Mouse (Mus musculus) cortical plate, adult 2 months (tissue): ENCODE results near the gene Ern2. TPM values are rescaled to one million over a fixed set of nuclear protein-coding genes. Genes with fewer than 3 reads are reported as not detected.

ENCODE experiments used
- H3K27ac ChIP-seq: fragments of 200-500 bp; 2 replicates; pipeline ENCODE4 v1.5.1; 2012; ENCODE audit warnings: low read length, control low read depth, inconsistent platforms; ENCODE audit not compliant: insufficient read depth
- H3K4me1 ChIP-seq: fragments of 200-500 bp; 2 replicates; pipeline ENCODE4 v1.6.1; 2011; ENCODE audit warnings: low read length; ENCODE audit not compliant: control insufficient read depth, insufficient read depth
- H3K4me3 ChIP-seq: fragments of 200-500 bp; 2 replicates; pipeline ENCODE4 v1.5.1; 2011; ENCODE audit warnings: mild to moderate bottlenecking, low read length, control low read depth; ENCODE audit not compliant: insufficient read depth
- CTCF ChIP-seq: fragments of 200-500 bp; IDR thresholded peaks from 2 replicates; pipeline ENCODE4 v1.5.1; 2011; ENCODE audit warnings: mild to moderate bottlenecking, control low read depth, low read length; ENCODE audit not compliant: insufficient read depth; ENCODE audit errors: extremely low read depth
- POLR2A ChIP-seq: fragments of 200-500 bp; IDR thresholded peaks from 2 replicates; pipeline ENCODE4 v1.6.1; 2011; ENCODE audit warnings: mild to moderate bottlenecking, low read length, control low read depth; ENCODE audit not compliant: insufficient read depth; ENCODE audit errors: extremely low read depth
- polyA plus RNA-seq: library from polyadenylated mRNA; depleted of rRNA; stranded (reverse); fragments of >200 nt; gene quantifications from 2 replicates; pipeline ENCODE4 v1.2.3, GENCODE M21; 2012

The Ern2 gene
- polyA plus RNA-seq, 1 experiment, result 0.10 TPM

- no peak overlapping the region for H3K27ac ChIP-seq
- no peak overlapping the region for H3K4me3 ChIP-seq
- H3K4me1 ChIP-seq, result no peaks in the 10 kb centered on the region
- TF ChIP-seq CTCF (no peak), POLR2A (no peak)
Measured at GRCm38 (mm10) chr7:122170705-122171104, 15.3 kb downstream of the Ern2 start.

GRCm38 (mm10) chr7:122167203-122167602 lies 18.8 kb downstream of the Ern2 start:
- Histone ChIP-seq H3K27ac (no peak overlapping the region), H3K4me1 (no peaks in the 10 kb centered on the region), H3K4me3 (no peak overlapping the region)
- no peak for TF ChIP-seq POLR2A

- TF ChIP-seq CTCF (no peak), POLR2A (no peak)
- Histone ChIP-seq H3K4me1 (no peaks in the 10 kb centered on the region), H3K4me3 (no peak overlapping the region), H3K27ac (no peak overlapping the region)
Measured at GRCm38 (mm10) chr7:122163766-122164165, 22.2 kb downstream of the Ern2 start.

DNA sequence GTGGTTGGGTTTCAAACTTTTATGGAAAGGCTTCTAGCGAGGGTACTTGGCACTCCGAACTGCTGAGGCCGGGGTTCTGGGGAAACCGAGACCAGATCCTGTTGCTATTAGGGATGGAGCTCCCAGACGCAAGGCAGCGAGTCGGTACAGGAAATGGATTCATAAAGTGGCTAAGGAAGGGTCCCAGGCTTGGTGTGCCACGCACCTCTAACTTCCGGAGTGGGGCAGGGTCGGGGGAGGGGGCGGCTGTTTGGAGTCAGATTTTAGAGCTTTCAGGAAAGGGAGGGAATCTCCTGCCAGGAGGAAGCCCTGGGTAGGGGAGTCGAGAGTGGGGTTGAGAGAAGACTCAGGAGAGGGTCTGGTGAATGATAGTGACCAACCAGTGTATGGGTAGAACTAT lies 26.0 kb downstream of the Ern2 start:
- Histone ChIP-seq H3K27ac (no peak overlapping the region), H3K4me3 (no peak overlapping the region; the same call in 1 of the 2 replicates), H3K4me1 (no peaks in the 10 kb centered on the region)
- TF ChIP-seq POLR2A (no peak), CTCF (no peak)

DNA sequence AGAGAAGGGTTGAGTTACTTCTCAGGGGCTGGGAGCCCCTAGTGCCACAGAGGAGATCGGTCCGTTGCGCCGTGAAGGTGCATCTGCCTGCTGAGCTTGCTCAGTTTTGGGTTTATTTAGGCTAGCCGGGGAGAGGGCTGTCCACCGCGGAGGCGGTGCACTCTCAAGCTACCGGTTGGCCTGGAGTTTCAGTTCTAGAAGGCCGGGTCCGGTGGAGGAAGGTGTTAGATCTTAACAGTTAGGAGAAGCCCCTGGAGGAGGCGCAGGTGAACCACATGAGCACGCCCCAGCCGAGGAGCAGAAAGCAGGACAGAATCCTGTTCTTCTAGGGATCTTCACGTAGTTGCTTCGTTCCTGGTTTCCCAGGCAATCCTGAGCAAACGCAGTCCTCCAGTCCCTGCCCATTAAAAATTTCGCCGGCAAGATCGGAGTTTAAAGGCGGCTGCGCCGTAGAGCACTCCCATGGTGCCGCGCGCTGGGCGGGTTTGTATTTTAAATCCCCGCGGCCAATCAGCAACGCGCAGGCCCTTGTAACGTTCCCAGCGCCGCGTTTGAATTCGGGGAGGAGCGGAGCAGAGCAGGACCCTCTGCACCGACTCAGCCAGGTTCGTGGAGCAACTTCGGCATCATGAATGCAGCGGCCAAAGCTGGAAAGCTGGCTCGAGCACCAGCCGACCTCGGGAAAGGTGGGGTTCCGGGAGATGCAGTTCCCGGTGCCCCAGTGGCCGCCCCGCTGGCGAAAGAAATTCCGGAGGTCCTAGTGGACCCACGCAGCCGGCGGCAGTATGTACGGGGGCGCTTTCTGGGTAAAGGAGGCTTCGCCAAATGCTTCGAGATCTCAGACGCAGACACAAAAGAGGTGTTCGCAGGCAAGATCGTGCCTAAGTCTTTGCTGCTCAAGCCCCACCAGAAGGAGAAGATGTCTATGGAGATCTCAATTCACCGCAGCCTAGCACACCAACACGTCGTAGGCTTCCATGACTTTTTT lies 26.8 kb downstream of the Ern2 start, which contains the start of gene Plk1:
Plk1 (plus strand) TSS at position 525 of the 988 bp plus-strand sequence.
- no peak for TF ChIP-seq POLR2A
- no peak for TF ChIP-seq CTCF
- Histone ChIP-seq H3K4me1 (no peaks in the 10 kb centered on the region), H3K27ac (no peak within 1 kb of the TSS), H3K4me3 (peak within 1 kb of the TSS; percentile 71)

GRCm38 (mm10) chr7:122158488-122158887 lies 27.5 kb downstream of the Ern2 start:
- TF ChIP-seq POLR2A (no peak), CTCF (no peak)
- Histone ChIP-seq H3K27ac (no peak overlapping the region), H3K4me3 (peak overlapping the region; percentile 71), H3K4me1 (no peaks in the 10 kb centered on the region)

GRCm38 (mm10) chr7:122152473-122152872 lies 33.5 kb downstream of the Ern2 start:
- no peak overlapping the region for H3K4me3 ChIP-seq
- TF ChIP-seq CTCF (no peak), POLR2A (no peak)

DNA sequence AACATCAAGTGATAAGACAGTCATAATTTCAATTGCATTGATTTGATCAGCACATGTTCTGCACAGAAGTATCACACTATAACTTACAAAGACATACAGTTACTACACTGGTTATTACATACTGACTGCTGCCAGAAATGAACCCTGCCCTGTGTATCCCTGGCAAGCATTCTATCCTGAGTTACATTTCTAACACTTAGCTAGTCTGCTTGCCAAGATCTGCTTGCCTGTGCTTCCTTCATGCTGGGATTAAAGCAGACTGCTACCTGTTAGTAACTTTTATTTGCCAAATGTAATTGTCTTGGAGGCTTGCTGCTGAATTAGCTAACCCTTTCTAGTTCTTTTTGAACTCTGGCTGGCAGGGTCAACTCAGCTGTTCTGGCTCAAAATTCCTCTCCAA lies 45.0 kb downstream of the Ern2 start:
- TF ChIP-seq POLR2A, result no peak
- no peak for TF ChIP-seq CTCF
- Histone ChIP-seq H3K4me3 (no peak overlapping the region), H3K27ac (no peak overlapping the region), H3K4me1 (no peaks in the 10 kb centered on the region)

More at GRCm38 (mm10) chr7:122152473-122152872, 33.5 kb downstream of the Ern2 start:
- Histone ChIP-seq H3K4me1 (no peaks in the 10 kb centered on the region), H3K27ac (no peak overlapping the region)

DNA sequence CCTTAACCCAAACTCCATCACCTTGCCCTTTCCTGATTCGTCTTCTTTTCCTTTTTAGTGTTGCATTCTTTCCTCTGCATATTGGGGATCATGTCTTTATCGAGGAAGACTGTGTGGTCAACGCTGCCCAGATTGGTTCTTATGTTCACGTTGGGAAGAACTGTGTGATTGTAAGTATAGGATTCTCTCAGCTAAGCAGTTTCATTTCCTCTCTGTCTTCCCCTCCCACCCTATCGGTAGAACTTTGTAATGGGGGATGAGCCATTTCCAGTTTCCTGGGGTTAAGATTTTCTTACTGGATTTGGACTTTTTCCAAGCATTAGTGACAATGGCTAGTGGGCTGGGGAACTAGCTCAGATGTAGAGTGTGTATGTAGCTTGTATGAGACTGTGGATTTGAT lies 47.8 kb downstream of the Ern2 start:
- Histone ChIP-seq H3K4me1 (peaks cover 1% of the 10 kb centered on the region; the same call in 1 of the 2 replicates), H3K27ac (no peak overlapping the region), H3K4me3 (no peak overlapping the region)
- no peak for TF ChIP-seq POLR2A
- TF ChIP-seq CTCF, result no peak

GRCm38 (mm10) chr7:122137071-122137470 lies 48.9 kb downstream of the Ern2 start:
- H3K27ac ChIP-seq, result no peak overlapping the region
- H3K4me3 ChIP-seq, result no peak overlapping the region
- no peak for TF ChIP-seq POLR2A
- no peak for TF ChIP-seq CTCF
- peaks cover 1% of the 10 kb centered on the region; the same call in 1 of the 2 replicates for H3K4me1 ChIP-seq
